Mouse (Mus musculus): ENCODE data around the gene Olfr1016. TPM values are rescaled to one million over a fixed set of nuclear protein-coding genes. Genes with fewer than 3 reads are reported as not detected.

Olfr1016 gene
- total and polyA plus RNA-seq, 3 experiments = not detected

- Histone ChIP-seq H3K79me2 (replicated peaks; ENCODE audit: control insufficient read depth, insufficient read depth, low read length) (no peaks in the 10 kb centered on the region), H3K27ac (no peak within 1 kb of the TSS), H3K36me3 (ENCODE audit: control insufficient read depth, insufficient read depth, low read length) (no peaks in the 10 kb centered on the region), H3K4me1 (ENCODE audit: control insufficient read depth, insufficient read depth, low read length) (no peaks in the 10 kb centered on the region), H3K27me3 (ENCODE audit: control insufficient read depth, insufficient read depth, low read length) (no peaks in the 10 kb centered on the region), H3K9ac (ENCODE audit: low read depth, low read length) (no peak within 1 kb of the TSS), H3K4me3 (no peak within 1 kb of the TSS)
- no peak for TF ChIP-seq POLR2A (IDR thresholded peaks at IDR 0.05; ENCODE audit: insufficient read depth, low read depth, low read length)
- TF ChIP-seq EP300 (IDR thresholded peaks at IDR 0.05; ENCODE audit: insufficient read depth, low read depth, low read length) = no peak
- no peak for TF ChIP-seq CTCF (IDR thresholded peaks at IDR 0.05)
- no peak for DNase-seq
- intact Hi-C loops (cut with DNase I) = no loop called here
Measured at GRCm38 (mm10) chr2:85781717-85782116, 20.6 kb downstream of the Olfr1016 start, which contains the start of gene Olfr1015. Gene Olfr1015, plus strand, starts transcription at chr2:85782017.

- Histone ChIP-seq H3K27me3 (ENCODE audit: control insufficient read depth, insufficient read depth, low read length) (no peaks in the 10 kb centered on the region), H3K9ac (ENCODE audit: low read depth, low read length) (no peak within 1 kb of the TSS), H3K27ac (no peak within 1 kb of the TSS), H3K4me3 (no peak within 1 kb of the TSS), H3K36me3 (ENCODE audit: control insufficient read depth, insufficient read depth, low read length) (no peaks in the 10 kb centered on the region), H3K4me1 (ENCODE audit: control insufficient read depth, insufficient read depth, low read length) (no peaks in the 10 kb centered on the region), H3K79me2 (replicated peaks; ENCODE audit: control insufficient read depth, insufficient read depth, low read length) (no peaks in the 10 kb centered on the region)
- TF ChIP-seq CTCF (IDR thresholded peaks at IDR 0.05) (no peak), POLR2A (IDR thresholded peaks at IDR 0.05; ENCODE audit: insufficient read depth, low read depth, low read length) (no peak), EP300 (IDR thresholded peaks at IDR 0.05; ENCODE audit: insufficient read depth, low read depth, low read length) (no peak)
- no peak for DNase-seq
- intact Hi-C loops (cut with DNase I) = no loop called here
Measured at GRCm38 (mm10) chr2:85772413-85772812, 29.9 kb downstream of the Olfr1016 start, which contains the start of gene Olfr1014. Gene Olfr1014, plus strand, starts transcription at chr2:85772713.

- no peak for DNase-seq
- H3K9ac ChIP-seq (ENCODE audit: low read depth, low read length) = no peak within 1 kb of the TSS
- H3K36me3 ChIP-seq (ENCODE audit: control insufficient read depth, insufficient read depth, low read length) = no peaks in the 10 kb centered on the region
- intact Hi-C loops (cut with DNase I) = no loop called here
- H3K27ac ChIP-seq = no peak within 1 kb of the TSS
- no peaks in the 10 kb centered on the region for H3K27me3 ChIP-seq (ENCODE audit: control insufficient read depth, insufficient read depth, low read length)
- H3K79me2 ChIP-seq (replicated peaks; ENCODE audit: control insufficient read depth, insufficient read depth, low read length) = no peaks in the 10 kb centered on the region
- H3K4me1 ChIP-seq (ENCODE audit: control insufficient read depth, insufficient read depth, low read length) = no peaks in the 10 kb centered on the region
- no peak within 1 kb of the TSS for H3K4me3 ChIP-seq
- TF ChIP-seq POLR2A (IDR thresholded peaks at IDR 0.05; ENCODE audit: insufficient read depth, low read depth, low read length) (no peak), EP300 (IDR thresholded peaks at IDR 0.05; ENCODE audit: insufficient read depth, low read depth, low read length) (no peak), CTCF (IDR thresholded peaks at IDR 0.05) (no peak)
Measured at GRCm38 (mm10) chr2:85766798-85767197, 35.5 kb downstream of the Olfr1016 start, which contains the start of gene Olfr1013. Gene Olfr1013, plus strand, starts transcription at chr2:85767098.

- Histone ChIP-seq H3K27ac (no peak within 1 kb of the TSS), H3K4me3 (no peak within 1 kb of the TSS), H3K4me1 (ENCODE audit: control insufficient read depth, insufficient read depth, low read length) (no peaks in the 10 kb centered on the region), H3K9ac (ENCODE audit: low read depth, low read length) (no peak within 1 kb of the TSS), H3K27me3 (ENCODE audit: control insufficient read depth, insufficient read depth, low read length) (no peaks in the 10 kb centered on the region), H3K79me2 (replicated peaks; ENCODE audit: control insufficient read depth, insufficient read depth, low read length) (no peaks in the 10 kb centered on the region), H3K36me3 (ENCODE audit: control insufficient read depth, insufficient read depth, low read length) (no peaks in the 10 kb centered on the region)
- 35% methylated on average over 1 of the region's 1 CpGs for WGBS
- no peak for DNase-seq
- TF ChIP-seq POLR2A (IDR thresholded peaks at IDR 0.05; ENCODE audit: insufficient read depth, low read depth, low read length) (no peak), EP300 (IDR thresholded peaks at IDR 0.05; ENCODE audit: insufficient read depth, low read depth, low read length) (no peak), CTCF (IDR thresholded peaks at IDR 0.05) (no peak)
- intact Hi-C loops (cut with DNase I) = no loop called here
Measured at GRCm38 (mm10) chr2:85762666-85763065, 39.7 kb downstream of the Olfr1016 start, which contains the start of gene Olfr1012. Gene Olfr1012, minus strand, starts transcription at chr2:85762766.

- Histone ChIP-seq H3K4me3 (no peak overlapping the region), H3K27ac (no peak overlapping the region), H3K4me1 (ENCODE audit: control insufficient read depth, insufficient read depth, low read length) (no peaks in the 10 kb centered on the region), H3K9ac (ENCODE audit: low read depth, low read length) (no peak overlapping the region), H3K27me3 (ENCODE audit: control insufficient read depth, insufficient read depth, low read length) (no peaks in the 10 kb centered on the region), H3K79me2 (replicated peaks; ENCODE audit: control insufficient read depth, insufficient read depth, low read length) (no peaks in the 10 kb centered on the region), H3K36me3 (ENCODE audit: control insufficient read depth, insufficient read depth, low read length) (no peaks in the 10 kb centered on the region)
- TF ChIP-seq EP300 (IDR thresholded peaks at IDR 0.05; ENCODE audit: insufficient read depth, low read depth, low read length) = no peak
- no peak for TF ChIP-seq POLR2A (IDR thresholded peaks at IDR 0.05; ENCODE audit: insufficient read depth, low read depth, low read length)
- TF ChIP-seq CTCF (IDR thresholded peaks at IDR 0.05) = no peak
- DNase-seq = no peak
- intact Hi-C loops (cut with DNase I) = no loop called here
- 72% methylated on average over 4 of the region's 4 CpGs for WGBS
Measured at GRCm38 (mm10) chr2:85753822-85754221, 48.5 kb downstream of the Olfr1016 start.

Other genes with a start within 250 kb of the Olfr1016 start
- gene Olfr996, start 223.3 kb downstream of the Olfr1016 start, total RNA-seq (2021) = not detected
- gene Olfr996, start 223.3 kb downstream of the Olfr1016 start, polyA plus RNA-seq (2012; rRNA removed) = not detected in 2 replicates
- gene Olfr998, start 213.6 kb downstream of the Olfr1016 start, total RNA-seq (2021) = not detected
- not detected in 2 replicates for gene Olfr998, start 213.6 kb downstream of the Olfr1016 start, polyA plus RNA-seq (2012; rRNA removed)
- gene Olfr1000, start 190.6 kb downstream of the Olfr1016 start, total RNA-seq (2021) = not detected
- not detected in 2 replicates for gene Olfr1000, start 190.6 kb downstream of the Olfr1016 start, polyA plus RNA-seq (2012; rRNA removed)
- not detected for gene Olfr1002, start 151.8 kb downstream of the Olfr1016 start, total RNA-seq (2021)
- gene Olfr1002, start 151.8 kb downstream of the Olfr1016 start, polyA plus RNA-seq (2012; rRNA removed) = not detected in 2 replicates
- not detected for gene Olfr154, start 138.1 kb downstream of the Olfr1016 start, total RNA-seq (2021)
- gene Olfr154, start 138.1 kb downstream of the Olfr1016 start, polyA plus RNA-seq (2012; rRNA removed) = not detected in 2 replicates
- not detected for gene Olfr1006, start 123.8 kb downstream of the Olfr1016 start, total RNA-seq (2021)
- not detected in 2 replicates for gene Olfr1006, start 123.8 kb downstream of the Olfr1016 start, polyA plus RNA-seq (2012; rRNA removed)
- not detected for gene Olfr1008, start 113.1 kb downstream of the Olfr1016 start, total RNA-seq (2021)
- not detected in 2 replicates for gene Olfr1008, start 113.1 kb downstream of the Olfr1016 start, polyA plus RNA-seq (2012; rRNA removed)
- gene Olfr1009, start 87.1 kb downstream of the Olfr1016 start, total RNA-seq (2021) = not detected
- not detected in 2 replicates for gene Olfr1009, start 87.1 kb downstream of the Olfr1016 start, polyA plus RNA-seq (2012; rRNA removed)
- not detected for gene Olfr1012, start 39.8 kb downstream of the Olfr1016 start, total RNA-seq (2021)
- gene Olfr1012, start 39.8 kb downstream of the Olfr1016 start, polyA plus RNA-seq (2012; rRNA removed) = not detected in 2 replicates
- not detected for gene Olfr1013, start 35.4 kb downstream of the Olfr1016 start, total RNA-seq (2021)
- gene Olfr1013, start 35.4 kb downstream of the Olfr1016 start, polyA plus RNA-seq (2012; rRNA removed) = not detected in 2 replicates
- not detected for gene Olfr1014, start 29.8 kb downstream of the Olfr1016 start, total RNA-seq (2021)
- not detected in 2 replicates for gene Olfr1014, start 29.8 kb downstream of the Olfr1016 start, polyA plus RNA-seq (2012; rRNA removed)
- gene Olfr1015, start 20.5 kb downstream of the Olfr1016 start, total RNA-seq (2021) = not detected
- gene Olfr1015, start 20.5 kb downstream of the Olfr1016 start, polyA plus RNA-seq (2012; rRNA removed) = not detected in 2 replicates
- gene Olfr1018, start 15.9 kb upstream of the Olfr1016 start, total RNA-seq (2021) = not detected
- gene Olfr1018, start 15.9 kb upstream of the Olfr1016 start, polyA plus RNA-seq (2012; rRNA removed) = not detected in 2 replicates
- not detected for gene Olfr1019, start 42.9 kb upstream of the Olfr1016 start, total RNA-seq (2021)
- gene Olfr1019, start 42.9 kb upstream of the Olfr1016 start, polyA plus RNA-seq (2012; rRNA removed) = not detected in 2 replicates
- not detected for gene Olfr1020, start 44.5 kb upstream of the Olfr1016 start, total RNA-seq (2021)
- not detected in 2 replicates for gene Olfr1020, start 44.5 kb upstream of the Olfr1016 start, polyA plus RNA-seq (2012; rRNA removed)
- gene Olfr1022, start 66.0 kb upstream of the Olfr1016 start, total RNA-seq (2021) = not detected
- not detected in 2 replicates for gene Olfr1022, start 66.0 kb upstream of the Olfr1016 start, polyA plus RNA-seq (2012; rRNA removed)
- gene Olfr1023, start 83.1 kb upstream of the Olfr1016 start, total RNA-seq (2021) = not detected
- gene Olfr1023, start 83.1 kb upstream of the Olfr1016 start, polyA plus RNA-seq (2012; rRNA removed) = not detected in 2 replicates
- gene Olfr1024, start 102.5 kb upstream of the Olfr1016 start, total RNA-seq (2021) = not detected
- not detected in 2 replicates for gene Olfr1024, start 102.5 kb upstream of the Olfr1016 start, polyA plus RNA-seq (2012; rRNA removed)
- not detected for gene Olfr1025-ps1, start 112.6 kb upstream of the Olfr1016 start, total RNA-seq (2021)
- not detected in 2 replicates for gene Olfr1025-ps1, start 112.6 kb upstream of the Olfr1016 start, polyA plus RNA-seq (2012; rRNA removed)
- gene Olfr1026, start 119.0 kb upstream of the Olfr1016 start, total RNA-seq (2021) = not detected
- not detected in 2 replicates for gene Olfr1026, start 119.0 kb upstream of the Olfr1016 start, polyA plus RNA-seq (2012; rRNA removed)
- gene Olfr1028, start 147.9 kb upstream of the Olfr1016 start, total RNA-seq (2021) = not detected
- not detected in 2 replicates for gene Olfr1028, start 147.9 kb upstream of the Olfr1016 start, polyA plus RNA-seq (2012; rRNA removed)
- gene Olfr1029, start 171.4 kb upstream of the Olfr1016 start, total RNA-seq (2021) = not detected
- 0.20 TPM in 2 replicates for gene Olfr1029, start 171.4 kb upstream of the Olfr1016 start, polyA plus RNA-seq (2012; rRNA removed)
- gene Olfr1030, start 176.7 kb upstream of the Olfr1016 start, total RNA-seq (2021) = not detected
- gene Olfr1030, start 176.7 kb upstream of the Olfr1016 start, polyA plus RNA-seq (2012; rRNA removed) = not detected in 2 replicates
- not detected for gene Olfr1031, start 187.8 kb upstream of the Olfr1016 start, total RNA-seq (2021)
- not detected in 2 replicates for gene Olfr1031, start 187.8 kb upstream of the Olfr1016 start, polyA plus RNA-seq (2012; rRNA removed)
- gene Olfr1032, start 203.0 kb upstream of the Olfr1016 start, total RNA-seq (2021) = not detected
- not detected in 2 replicates for gene Olfr1032, start 203.0 kb upstream of the Olfr1016 start, polyA plus RNA-seq (2012; rRNA removed)
- gene Olfr1033, start 218.1 kb upstream of the Olfr1016 start, total RNA-seq (2021) = 1 to 10 TPM; 4.7 to 7.0 TPM
- gene Olfr1033, start 218.1 kb upstream of the Olfr1016 start, polyA plus RNA-seq (2012; rRNA removed) = 1.6 and 4.5 TPM in 2 replicates
- gene Olfr1034, start 243.3 kb upstream of the Olfr1016 start, total RNA-seq (2021) = under 1 TPM; 0.10 to 0.16 TPM
- 0.20 and 0.73 TPM in 2 replicates for gene Olfr1034, start 243.3 kb upstream of the Olfr1016 start, polyA plus RNA-seq (2012; rRNA removed)